Mouse (Mus musculus): ENCODE data around the gene Adsl.

DNA sequence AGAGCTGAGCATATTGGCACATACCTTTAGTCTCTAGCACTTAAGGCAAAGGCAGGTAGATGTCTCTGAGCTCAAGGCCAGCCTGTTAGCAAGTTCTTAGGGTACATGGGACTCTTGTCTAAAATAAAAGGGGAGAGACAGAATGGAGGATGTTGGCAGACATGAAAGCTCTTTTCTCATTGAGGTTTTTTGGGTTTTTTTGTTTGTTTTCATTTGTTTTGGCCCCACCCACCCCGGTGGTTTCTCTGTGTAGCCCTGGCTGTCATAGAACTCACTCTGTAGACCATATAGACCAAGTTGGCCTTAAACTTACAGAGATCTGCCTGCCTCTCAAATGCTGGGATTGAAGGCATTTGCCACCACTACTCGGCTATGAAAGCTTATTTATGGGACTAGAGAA is 24.1 kb upstream of the Adsl start:
- no peak for TF ChIP-seq CTCF (IDR thresholded peaks at IDR 0.05; ENCODE audit: low read depth)
- no peak for TF ChIP-seq EP300 (IDR thresholded peaks at IDR 0.05; ENCODE audit: low read depth)
